Mouse (Mus musculus) limb, embryonic 15.5 days (tissue): ENCODE measurements around the gene Alk. TPM values are rescaled to one million over a fixed set of nuclear protein-coding genes. Genes with fewer than 3 reads are reported as not detected.

ENCODE experiments used
- ATAC-seq: fragments of 200-750 bp; cut with Nextera tagmentation; 2 replicates; pipeline ENCODE4 v1.8.0; 2017; ENCODE audit warnings: low read depth, moderate TSS enrichment; ENCODE audit not compliant: insufficient number of reproducible peaks, low FRiP score, low TSS enrichment
- H3K27ac ChIP-seq: fragments of 300-500 bp; sonication (generic); 2 replicates; pipeline ENCODE4 v1.5.1; 2015; ENCODE audit warnings: moderate library complexity, mild to moderate bottlenecking, inconsistent platforms
- H3K27me3 ChIP-seq: fragments of 300-500 bp; sonication (generic); 2 replicates; pipeline ENCODE4 v1.6.1; 2015; ENCODE audit warnings: inconsistent platforms
- H3K36me3 ChIP-seq: fragments of 300-500 bp; sonication (generic); 2 replicates; pipeline ENCODE4 v1.6.1; 2015; ENCODE audit warnings: inconsistent platforms
- H3K4me1 ChIP-seq: fragments of 300-500 bp; sonication (generic); 2 replicates; pipeline ENCODE4 v1.6.1; 2015; ENCODE audit warnings: inconsistent platforms
- H3K4me2 ChIP-seq: fragments of 300-500 bp; sonication (generic); 2 replicates; pipeline ENCODE4 v1.6.1; 2015; ENCODE audit warnings: mild to moderate bottlenecking, inconsistent platforms
- H3K4me3 ChIP-seq: fragments of 300-500 bp; sonication (generic); 2 replicates; pipeline ENCODE4 v1.5.1; 2015; ENCODE audit warnings: mild to moderate bottlenecking, inconsistent platforms
- H3K9ac ChIP-seq: fragments of 300-500 bp; sonication (generic); 2 replicates; pipeline ENCODE4 v1.6.1; 2015; ENCODE audit warnings: inconsistent platforms
- H3K9me3 ChIP-seq: fragments of 300-500 bp; sonication (generic); 2 replicates; pipeline ENCODE4 v1.6.1; 2016; ENCODE audit warnings: inconsistent platforms
- WGBS: fragments of 180-500 bp; shearing (Covaris S2); methylation state at CpG from one replicate; pipeline ENCODE4 v1.1.7; 2015; 5-methylcytosine and 5-hydroxymethylcytosine counted together
- polyA plus RNA-seq: library from polyadenylated mRNA; unstranded; fragments of >200 nt; fragmentation: Nextera tagmentation; extraction: Ambion mirVana; gene quantifications from 2 replicates; pipeline ENCODE4 v1.2.1, GENCODE M21; 2015

Alk gene
- polyA plus RNA-seq, 1 experiment from 2014 or later: 0.50 TPM

GRCm38 (mm10) chr17:71967356-71967755, 637.1 kb downstream of the Alk start:
- peaks cover 4% of the 10 kb centered on the region; the same call in 1 of the 2 replicates for H3K27me3 ChIP-seq
- H3K27ac ChIP-seq: no peak overlapping the region
- 71% methylated on average over 12 of the region's 12 CpGs for WGBS
- no peaks in the 10 kb centered on the region for H3K9me3 ChIP-seq
- no peak overlapping the region for H3K9ac ChIP-seq
- H3K4me2 ChIP-seq: no peak overlapping the region
- H3K36me3 ChIP-seq: no peaks in the 10 kb centered on the region
- H3K4me3 ChIP-seq: no peak overlapping the region
- ATAC-seq: no peak
- no peaks in the 10 kb centered on the region for H3K4me1 ChIP-seq

GRCm38 (mm10) chr17:71965733-71966606, 638.5 kb downstream of the Alk start:
- Histone ChIP-seq H3K36me3 (no peaks in the 10 kb centered on the region), H3K4me3 (no peak overlapping the region), H3K4me1 (no peaks in the 10 kb centered on the region), H3K4me2 (no peak overlapping the region), H3K27ac (no peak overlapping the region), H3K27me3 (peaks cover 4% of the 10 kb centered on the region; the same call in 1 of the 2 replicates), H3K9ac (no peak overlapping the region), H3K9me3 (no peaks in the 10 kb centered on the region)
- ATAC-seq: no peak
- WGBS: 69% methylated on average over 9 of the region's 9 CpGs

GRCm38 (mm10) chr17:71964610-71965009, 639.8 kb downstream of the Alk start:
- H3K4me2 ChIP-seq: no peak overlapping the region
- H3K36me3 ChIP-seq: no peaks in the 10 kb centered on the region
- no peaks in the 10 kb centered on the region for H3K4me1 ChIP-seq
- 73% methylated on average over 11 of the region's 11 CpGs for WGBS
- no peak overlapping the region for H3K4me3 ChIP-seq
- peaks cover 4% of the 10 kb centered on the region; the same call in 1 of the 2 replicates for H3K27me3 ChIP-seq
- H3K9me3 ChIP-seq: no peaks in the 10 kb centered on the region
- H3K27ac ChIP-seq: no peak overlapping the region
- H3K9ac ChIP-seq: no peak overlapping the region
- ATAC-seq: no peak

GRCm38 (mm10) chr17:71962746-71963145, 641.7 kb downstream of the Alk start:
- Histone ChIP-seq H3K4me3 (no peak overlapping the region), H3K9ac (no peak overlapping the region), H3K4me2 (no peak overlapping the region), H3K27ac (no peak overlapping the region), H3K4me1 (no peaks in the 10 kb centered on the region), H3K36me3 (no peaks in the 10 kb centered on the region), H3K27me3 (peaks cover 4% of the 10 kb centered on the region; the same call in 1 of the 2 replicates), H3K9me3 (no peaks in the 10 kb centered on the region)
- ATAC-seq: no peak
- 37% methylated on average over 9 of the region's 9 CpGs for WGBS

GRCm38 (mm10) chr17:71955011-71955410, 649.4 kb downstream of the Alk start:
- H3K4me1 ChIP-seq: no peaks in the 10 kb centered on the region

GRCm38 (mm10) chr17:71954217-71954844, 650.1 kb downstream of the Alk start:
- H3K27me3 ChIP-seq: no peaks in the 10 kb centered on the region
- no peaks in the 10 kb centered on the region for H3K9me3 ChIP-seq
- H3K4me3 ChIP-seq: no peak overlapping the region
- H3K4me1 ChIP-seq: no peaks in the 10 kb centered on the region
- H3K4me2 ChIP-seq: no peak overlapping the region
- H3K27ac ChIP-seq: no peak overlapping the region
- WGBS: 73% methylated on average over 15 of the region's 15 CpGs
- no peak overlapping the region for H3K9ac ChIP-seq
- no peaks in the 10 kb centered on the region for H3K36me3 ChIP-seq
- no peak for ATAC-seq

More at GRCm38 (mm10) chr17:71955011-71955410, 649.4 kb downstream of the Alk start:
- H3K4me3 ChIP-seq: no peak overlapping the region
- no peaks in the 10 kb centered on the region for H3K9me3 ChIP-seq
- no peak for ATAC-seq
- H3K9ac ChIP-seq: no peak overlapping the region
- no peak overlapping the region for H3K27ac ChIP-seq
- no peaks in the 10 kb centered on the region for H3K36me3 ChIP-seq
- 90% methylated on average over 7 of the region's 7 CpGs for WGBS
- H3K27me3 ChIP-seq: no peaks in the 10 kb centered on the region
- H3K4me2 ChIP-seq: no peak overlapping the region

- Histone ChIP-seq H3K9ac (no peak overlapping the region), H3K4me2 (no peak overlapping the region), H3K4me1 (peaks cover 7% of the 10 kb centered on the region; the same call in 1 of the 2 replicates), H3K27me3 (no peaks in the 10 kb centered on the region), H3K9me3 (no peaks in the 10 kb centered on the region), H3K36me3 (no peaks in the 10 kb centered on the region), H3K4me3 (no peak overlapping the region), H3K27ac (no peak overlapping the region)
- ATAC-seq: no peak
- WGBS: 74% methylated on average over 5 of the region's 5 CpGs
These were observed 653.5 kb downstream of the Alk start for GRCm38 (mm10) chr17:71950968-71951367.

GRCm38 (mm10) chr17:71948687-71949086, 655.7 kb downstream of the Alk start:
- H3K27me3 ChIP-seq: no peaks in the 10 kb centered on the region
- 69% methylated on average over 5 of the region's 5 CpGs for WGBS
- H3K9ac ChIP-seq: no peak overlapping the region
- H3K4me3 ChIP-seq: no peak overlapping the region
- no peaks in the 10 kb centered on the region for H3K36me3 ChIP-seq
- no peak overlapping the region for H3K27ac ChIP-seq
- peaks cover 7% of the 10 kb centered on the region; the same call in 1 of the 2 replicates for H3K4me1 ChIP-seq
- no peak overlapping the region for H3K4me2 ChIP-seq
- no peaks in the 10 kb centered on the region for H3K9me3 ChIP-seq
- no peak for ATAC-seq

- Histone ChIP-seq H3K9ac (no peak overlapping the region), H3K27ac (no peak overlapping the region), H3K36me3 (no peaks in the 10 kb centered on the region), H3K9me3 (no peaks in the 10 kb centered on the region), H3K27me3 (no peaks in the 10 kb centered on the region), H3K4me1 (peaks cover 7% of the 10 kb centered on the region; the same call in 1 of the 2 replicates), H3K4me3 (no peak overlapping the region), H3K4me2 (no peak overlapping the region)
- no peak for ATAC-seq
- 20% methylated on average over 9 of the region's 9 CpGs for WGBS
These were observed 657.0 kb downstream of the Alk start for GRCm38 (mm10) chr17:71947452-71947851.

- Histone ChIP-seq H3K4me1 (peaks cover 7% of the 10 kb centered on the region; the same call in 1 of the 2 replicates), H3K36me3 (no peaks in the 10 kb centered on the region), H3K9ac (no peak overlapping the region), H3K27me3 (no peaks in the 10 kb centered on the region), H3K9me3 (no peaks in the 10 kb centered on the region), H3K27ac (no peak overlapping the region), H3K4me3 (no peak overlapping the region), H3K4me2 (no peak overlapping the region)
- ATAC-seq: no peak
- WGBS: 80% methylated on average over 5 of the region's 5 CpGs
These were observed 660.4 kb downstream of the Alk start for GRCm38 (mm10) chr17:71944020-71944419.

GRCm38 (mm10) chr17:71942052-71942451, 662.4 kb downstream of the Alk start:
- Histone ChIP-seq H3K4me1 (no peaks in the 10 kb centered on the region), H3K9me3 (no peaks in the 10 kb centered on the region), H3K27ac (no peak overlapping the region), H3K9ac (no peak overlapping the region), H3K4me2 (no peak overlapping the region), H3K36me3 (no peaks in the 10 kb centered on the region), H3K27me3 (no peaks in the 10 kb centered on the region), H3K4me3 (no peak overlapping the region)
- no peak for ATAC-seq

- Histone ChIP-seq H3K4me2 (no peak overlapping the region), H3K36me3 (no peaks in the 10 kb centered on the region), H3K27ac (no peak overlapping the region), H3K4me1 (no peaks in the 10 kb centered on the region), H3K9me3 (no peaks in the 10 kb centered on the region), H3K4me3 (no peak overlapping the region), H3K9ac (no peak overlapping the region), H3K27me3 (no peaks in the 10 kb centered on the region)
- ATAC-seq: no peak
- WGBS: 37% methylated on average over 6 of the region's 6 CpGs
These were observed 663.0 kb downstream of the Alk start for GRCm38 (mm10) chr17:71941436-71941835.
